Mouse (Mus musculus) mouse embryonic stem cell (cell line): ENCODE data around the gene Cd63.

ENCODE experiments used
- in situ Hi-C, 2 experiments: fragments of 300-500 bp; cut with MboI; formaldehyde crosslinking; loops; 1 replicate in 1 of 2; 3 replicates in 1 of 2; pipeline ENCODE4 v1.14.3; 2019 to 2020; ENCODE audit warnings: low sequenced_read_pairs in 2 of 2, low pct_unique_long_range_greater_than_20kb in 1 of 2, mixed read lengths in 1 of 2; ENCODE audit not compliant: unreplicated experiment in 1 of 2

Cd63 gene

DNA sequence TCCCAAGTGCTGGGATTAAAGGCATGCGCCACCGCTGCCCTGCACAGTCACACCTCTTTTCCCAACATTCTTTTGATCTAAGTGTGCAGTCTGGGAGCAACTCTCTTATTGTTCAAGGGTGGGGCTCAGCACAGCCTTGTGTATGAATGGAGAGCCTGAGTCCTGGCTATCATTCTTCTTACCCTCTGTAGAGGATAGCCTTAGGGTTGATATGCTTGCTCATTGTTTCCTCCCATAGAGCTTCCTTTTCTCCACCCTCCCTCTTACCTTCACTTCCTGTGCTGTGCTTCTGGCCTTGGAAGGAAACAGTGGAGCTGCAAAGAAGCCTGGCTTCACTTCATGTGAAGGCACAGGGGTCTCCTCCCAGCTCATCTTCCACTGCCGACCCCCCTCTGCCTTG, at the start of gene Cd63:
TSS of gene Cd63 (plus strand) at position 292 of the 400 bp plus-strand sequence.
- in situ Hi-C loops = no loop called here

DNA sequence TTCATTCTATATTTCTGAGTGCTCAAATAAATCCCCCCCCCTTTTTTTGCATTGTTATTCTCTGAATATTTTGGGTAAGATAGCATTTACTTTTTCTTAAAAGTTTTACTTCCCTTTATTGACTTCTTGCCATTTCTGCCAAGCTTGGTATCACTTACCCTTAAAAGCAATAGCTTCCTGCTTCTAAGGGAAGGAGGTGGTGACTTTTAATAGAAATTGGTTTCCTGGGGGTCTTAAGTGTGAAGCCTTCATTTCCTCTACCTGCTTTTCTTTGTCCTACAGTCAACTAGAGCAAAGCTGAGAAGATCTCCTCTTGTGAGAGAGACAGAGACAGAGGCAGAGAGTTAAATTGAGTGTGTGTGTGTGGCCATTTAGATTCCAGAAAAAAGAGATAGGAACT, 39.6 kb upstream of the Cd63 start:
- in situ Hi-C loops = no loop called here

DNA sequence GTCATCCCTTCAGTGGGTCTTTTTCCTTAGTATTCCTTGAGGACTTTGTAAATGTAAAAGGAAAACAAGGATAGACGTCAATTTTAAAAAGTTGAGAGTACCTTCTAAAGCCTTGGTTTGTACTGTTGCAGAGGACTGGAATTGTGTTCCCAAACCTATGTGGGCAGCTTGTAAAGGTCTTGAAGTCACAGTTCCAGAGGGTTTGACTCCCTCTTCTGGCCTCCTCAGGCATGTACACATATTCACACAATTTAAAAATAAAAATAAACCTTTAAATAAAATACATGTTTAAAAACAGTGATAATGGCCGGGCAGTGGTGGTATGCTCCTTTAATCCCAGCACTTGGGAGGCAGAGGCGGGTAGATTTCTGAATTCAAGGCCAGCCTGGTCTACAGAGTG, 34.7 kb upstream of the Cd63 start:
- in situ Hi-C loops = no loop called here

- in situ Hi-C loops = no loop called here
Observed at GRCm38 (mm10) chr10:128866518-128866917, 34.3 kb upstream of the Cd63 start.

DNA sequence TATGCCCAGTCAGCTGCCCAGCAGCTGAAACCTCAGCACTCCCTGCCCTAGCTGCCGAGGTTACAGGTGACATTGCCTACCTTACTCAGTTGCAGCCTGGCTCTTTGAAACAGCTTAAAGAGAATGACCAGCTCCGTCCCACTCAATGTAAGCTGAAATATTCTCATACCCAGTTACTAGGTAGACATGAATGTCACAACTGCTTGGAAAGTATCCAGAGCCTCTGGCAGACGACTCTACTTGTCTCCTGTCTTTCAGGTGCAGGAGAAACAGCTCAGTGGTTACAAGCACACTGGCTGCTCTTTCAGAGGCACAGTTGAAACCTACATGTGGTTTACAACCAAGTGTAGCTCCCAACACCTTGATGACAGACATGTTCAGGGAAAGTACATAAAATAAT, 30.4 kb upstream of the Cd63 start:
- in situ Hi-C loops = no loop called here

- in situ Hi-C loops = no loop called here
Observed at GRCm38 (mm10) chr10:128878291-128878690, 22.5 kb upstream of the Cd63 start.

DNA sequence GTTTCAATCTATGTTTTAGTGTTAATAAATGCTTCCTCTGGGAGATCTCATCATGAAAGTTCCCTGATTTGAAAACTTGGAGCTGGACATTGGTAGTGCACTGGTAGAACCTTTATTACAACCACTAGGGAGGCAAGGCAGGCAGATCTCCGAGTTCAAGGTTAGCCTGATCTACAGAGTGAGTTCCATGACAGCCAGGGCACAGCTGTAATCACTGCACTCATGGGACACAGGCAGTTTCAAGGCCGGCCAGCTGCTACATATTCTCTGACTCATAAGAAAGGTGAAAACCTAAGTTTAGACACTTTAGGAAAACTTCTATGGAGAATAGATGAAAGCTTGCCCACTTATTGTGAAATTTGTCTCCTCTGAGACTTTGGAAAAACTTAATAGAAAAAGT, 22.0 kb upstream of the Cd63 start:
- in situ Hi-C loops = no loop called here

DNA sequence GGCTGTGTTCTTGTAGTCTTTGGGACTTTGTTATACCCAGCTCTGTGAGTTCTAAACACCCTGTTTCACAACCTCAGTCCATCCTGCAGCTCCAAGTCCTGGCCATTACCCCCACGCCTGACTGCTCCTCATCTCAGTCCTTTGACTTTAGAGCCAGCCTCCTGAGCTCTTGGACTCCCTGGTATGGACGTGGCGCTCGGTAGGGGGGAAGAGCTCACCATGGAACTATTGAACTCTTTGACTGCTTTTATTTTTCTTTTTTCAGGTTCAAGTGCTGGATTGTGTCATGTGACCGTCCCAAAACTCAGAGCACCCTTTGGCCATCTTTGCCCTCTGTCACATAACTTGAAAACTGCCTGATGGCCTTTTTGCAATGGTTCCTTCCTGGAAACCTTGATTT, 18.7 kb upstream of the Cd63 start:
- in situ Hi-C loops = no loop called here

DNA sequence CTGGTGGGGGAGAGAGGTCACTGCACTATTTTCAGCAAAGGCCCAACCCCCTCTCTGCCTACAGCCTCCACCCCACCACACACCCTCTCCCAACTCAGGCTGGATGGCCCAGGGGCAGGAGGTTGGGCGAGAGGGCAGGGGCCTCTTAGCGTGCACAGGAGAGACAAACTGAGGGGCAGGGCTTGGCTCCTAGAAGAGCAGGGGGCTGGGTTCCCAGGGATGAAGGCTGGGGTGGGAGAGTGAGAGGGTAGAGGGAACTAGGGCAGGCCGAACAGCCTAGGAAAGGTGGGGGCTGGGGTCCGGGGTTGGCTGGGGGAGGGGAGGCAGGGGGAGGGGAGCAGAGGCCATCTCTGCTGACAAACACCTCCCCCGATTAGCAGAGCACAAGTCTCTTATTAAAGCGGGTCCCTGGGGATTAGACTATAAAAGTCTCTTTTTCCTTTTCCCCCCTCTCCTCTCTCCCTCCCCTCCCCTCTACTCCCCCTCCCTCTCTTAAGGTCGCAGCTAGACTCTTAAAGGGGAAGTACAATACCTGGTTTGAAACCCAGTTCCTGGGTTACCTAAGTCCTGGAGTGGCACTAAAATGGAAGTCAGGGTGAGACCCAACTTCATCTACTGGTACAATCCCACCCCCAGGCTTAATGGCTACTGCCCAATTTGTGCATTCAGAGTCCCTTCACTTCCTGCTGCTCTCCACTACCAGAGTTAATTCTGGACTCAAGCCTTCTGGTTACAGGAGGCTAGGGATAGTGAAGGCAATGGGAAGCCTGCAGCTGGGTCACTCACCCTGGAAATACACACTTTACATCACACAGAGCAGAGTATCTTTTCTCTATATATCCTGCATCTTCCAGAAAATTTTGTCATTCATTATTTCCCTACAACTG, 11.6 kb upstream of the Cd63 start:
- in situ Hi-C loops = no loop called here

GRCm38 (mm10) chr10:128889846-128890245, 10.9 kb upstream of the Cd63 start:
- in situ Hi-C loops = loop anchor here (10.0 kb wide), 2 partner anchors 155 to 275 kb away; no protein-coding TSS in a partner anchor

GRCm38 (mm10) chr10:128890383-128891295, 10.2 kb upstream of the Cd63 start:
- in situ Hi-C loops = loop anchor here (10.0 kb wide), 2 partner anchors 156 to 276 kb away; no protein-coding TSS in a partner anchor

DNA sequence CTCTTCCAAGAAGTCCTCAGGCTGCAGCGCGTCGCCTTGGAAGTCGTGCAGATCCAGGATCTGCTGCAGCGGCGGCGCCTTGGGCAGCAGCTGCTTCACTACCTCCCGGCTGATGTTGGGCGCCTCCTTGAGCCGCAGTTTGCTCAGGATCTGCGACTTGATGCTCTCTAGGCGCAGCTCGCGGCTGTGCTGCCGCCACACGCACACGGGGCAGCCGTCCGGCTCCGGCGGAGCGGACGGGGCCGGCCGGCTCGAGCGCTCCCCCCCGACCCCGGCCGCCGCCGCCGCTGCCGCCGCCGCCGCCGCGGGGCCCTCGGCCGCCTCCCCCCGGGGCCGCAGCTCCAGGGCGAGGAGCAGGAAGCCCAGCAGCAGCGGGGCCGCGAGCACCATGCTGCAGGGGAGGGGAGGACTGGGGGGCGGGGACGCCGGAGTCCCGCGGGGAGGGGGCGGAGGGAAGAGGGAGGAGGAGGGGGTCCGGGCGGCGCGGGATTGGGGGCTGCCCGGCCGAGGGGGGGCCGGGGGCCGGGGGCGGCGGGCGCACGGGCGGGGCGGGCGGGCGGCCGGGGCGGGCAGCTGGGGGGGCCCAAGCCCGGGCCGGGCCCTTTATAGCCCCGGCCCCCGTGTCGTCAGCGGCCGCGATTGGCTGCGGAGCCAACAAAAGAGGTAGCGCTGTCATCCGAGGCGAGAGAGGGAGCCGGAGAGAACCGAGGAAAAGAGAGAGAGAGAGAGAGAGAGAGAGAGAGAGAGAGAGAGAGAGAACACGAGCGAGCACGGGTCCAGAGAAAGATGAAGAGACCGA, 9.3 kb upstream of the Cd63 start, which contains the start of gene Gdf11:
TSS of gene Gdf11 (minus strand) at position 423 of the 799 bp plus-strand sequence.
- in situ Hi-C loops = loop anchor here (10.0 kb wide), 2 partner anchors 157 to 277 kb away; no protein-coding TSS in a partner anchor

GRCm38 (mm10) chr10:128892246-128892645, 8.5 kb upstream of the Cd63 start:
- in situ Hi-C loops = loop anchor here (10.0 kb wide), 2 partner anchors 157 to 277 kb away; no protein-coding TSS in a partner anchor

DNA sequence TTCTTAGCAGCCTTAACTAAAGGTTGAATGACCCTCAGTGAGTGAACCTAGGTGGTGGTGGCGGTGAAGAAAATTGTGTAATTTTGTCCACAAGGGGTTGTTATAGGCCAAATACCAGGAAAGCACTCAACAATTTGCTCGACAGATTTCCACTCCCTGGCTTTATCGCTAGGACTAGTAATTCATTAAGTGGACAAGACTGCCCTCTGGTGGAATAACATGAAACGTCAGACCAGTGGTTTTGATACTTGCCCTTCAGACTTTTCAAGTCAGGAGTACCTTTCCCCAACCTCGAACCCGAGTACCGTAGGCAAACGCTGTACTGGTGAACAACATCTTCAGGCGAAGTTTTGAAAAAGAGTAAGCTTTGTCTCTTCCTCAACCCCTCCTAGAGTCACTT, 5.4 kb upstream of the Cd63 start:
- in situ Hi-C loops = loop anchor here (10.0 kb wide), 2 partner anchors 161 to 281 kb away; no protein-coding TSS in a partner anchor

GRCm38 (mm10) chr10:128895952-128896693, 4.7 kb upstream of the Cd63 start:
- in situ Hi-C loops = loop anchor here (10.0 kb wide), 2 partner anchors 161 to 281 kb away; no protein-coding TSS in a partner anchor

- in situ Hi-C loops = loop anchor here (10.0 kb wide), 2 partner anchors 162 to 282 kb away; no protein-coding TSS in a partner anchor
Observed at GRCm38 (mm10) chr10:128896807-128897206, 4.0 kb upstream of the Cd63 start.

DNA sequence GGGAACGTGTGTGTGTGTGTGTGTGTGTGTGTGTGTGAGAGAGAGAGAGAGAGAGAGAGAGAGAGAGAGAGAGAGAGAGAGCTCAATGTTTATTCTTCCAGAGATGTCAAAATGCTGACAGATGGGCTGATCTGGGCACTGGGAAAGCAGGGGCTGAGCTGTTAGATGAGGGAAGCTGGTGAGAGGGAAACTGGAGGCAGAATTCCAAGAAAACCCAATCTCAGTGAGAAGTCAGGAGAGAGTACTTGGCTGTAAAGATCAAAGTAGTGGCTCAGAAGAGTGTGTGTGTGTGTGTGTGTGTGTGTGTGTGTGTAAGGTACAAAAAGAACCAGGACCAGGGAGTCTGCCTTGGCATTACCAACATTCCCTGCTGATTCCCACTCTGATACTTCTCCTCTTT, 3.3 kb upstream of the Cd63 start:
- in situ Hi-C loops = loop anchor here (10.0 kb wide), 2 partner anchors 163 to 283 kb away; no protein-coding TSS in a partner anchor
